Mouse (Mus musculus) urinary bladder, postnatal 4 days (tissue): ENCODE data around the gene Nf1.
A peak's percentile ranks its signal among the peaks of the same experiment; 100 is the strongest.

Experiments used
- DNase-seq, 2 experiments: peaks; one replicate each; pipeline ENCODE4 v3.0.0; 2021 to 2022; ENCODE audit warnings: low spot score in 2 of 2

Nf1 gene

GRCm38 (mm10) chr11:79460756-79461450 lies 121.4 kb downstream of the Nf1 start:
- DNase-seq, result no peak

DNA sequence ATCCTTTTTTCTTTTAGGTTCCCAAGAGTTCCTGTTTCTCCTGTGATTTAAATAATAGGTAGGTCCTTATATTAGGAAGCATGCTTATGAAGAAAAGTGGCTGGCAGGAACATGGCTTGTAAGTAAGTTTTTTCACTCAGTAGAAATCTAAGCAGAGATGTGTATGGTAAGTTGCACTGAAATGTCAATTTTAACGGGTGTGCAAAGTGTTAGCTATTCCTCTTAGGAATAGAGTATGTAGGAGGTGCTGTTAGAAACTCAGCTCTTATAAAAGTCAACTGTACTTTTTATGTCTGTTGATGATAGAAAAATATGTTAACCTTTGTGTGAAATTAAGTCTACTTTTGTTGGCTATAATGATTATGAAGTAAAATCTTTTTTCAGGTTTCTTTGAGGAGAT lies 128.6 kb downstream of the Nf1 start:
- no peak for DNase-seq

DNA sequence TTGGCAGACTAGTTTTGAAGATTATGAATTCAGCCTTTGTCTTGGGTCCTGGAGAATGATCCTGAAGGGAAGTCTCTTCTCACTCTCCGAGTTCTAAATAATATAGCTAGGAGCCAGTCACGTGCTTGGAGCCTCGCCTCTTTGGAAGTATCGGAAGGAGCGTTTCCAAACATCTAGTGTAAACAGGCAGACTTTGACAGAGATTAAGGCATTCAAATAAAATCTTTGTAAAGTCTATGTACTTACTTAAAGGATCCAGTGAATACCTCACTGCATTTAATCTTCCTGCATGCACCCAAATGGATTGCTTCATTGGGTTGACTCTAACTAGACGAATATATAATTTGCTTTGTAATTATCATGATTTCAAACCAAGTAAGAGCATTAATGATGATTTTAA lies 143.9 kb downstream of the Nf1 start:
- no peak for DNase-seq

- peak in 1 of 2 experiments; percentile 22 for DNase-seq
Observed at GRCm38 (mm10) chr11:79483876-79484528, 144.5 kb downstream of the Nf1 start.

- DNase-seq, result no peak
Observed at GRCm38 (mm10) chr11:79484721-79485120, 145.2 kb downstream of the Nf1 start.

GRCm38 (mm10) chr11:79494976-79495800 lies 155.7 kb downstream of the Nf1 start:
- DNase-seq, result no peak

DNA sequence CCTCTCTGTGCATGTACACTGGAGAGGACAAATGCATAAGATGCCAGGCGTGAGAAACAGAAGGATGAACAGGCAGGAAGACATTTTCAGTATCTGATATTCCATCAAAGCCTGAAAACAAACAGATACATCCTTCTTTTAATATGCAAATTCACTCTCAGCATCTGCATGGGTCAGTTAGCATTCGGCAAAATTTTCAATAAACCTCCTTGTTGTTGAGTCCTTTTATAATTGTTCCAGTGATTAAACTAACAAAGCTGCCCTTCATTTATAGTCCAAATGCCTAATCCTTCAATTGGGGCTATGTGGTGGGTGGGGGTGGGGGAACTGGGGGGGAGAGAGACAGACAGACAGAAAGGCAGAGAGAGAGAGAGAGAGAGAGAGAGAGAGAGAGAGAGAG lies 163.4 kb downstream of the Nf1 start:
- no peak for DNase-seq

DNA sequence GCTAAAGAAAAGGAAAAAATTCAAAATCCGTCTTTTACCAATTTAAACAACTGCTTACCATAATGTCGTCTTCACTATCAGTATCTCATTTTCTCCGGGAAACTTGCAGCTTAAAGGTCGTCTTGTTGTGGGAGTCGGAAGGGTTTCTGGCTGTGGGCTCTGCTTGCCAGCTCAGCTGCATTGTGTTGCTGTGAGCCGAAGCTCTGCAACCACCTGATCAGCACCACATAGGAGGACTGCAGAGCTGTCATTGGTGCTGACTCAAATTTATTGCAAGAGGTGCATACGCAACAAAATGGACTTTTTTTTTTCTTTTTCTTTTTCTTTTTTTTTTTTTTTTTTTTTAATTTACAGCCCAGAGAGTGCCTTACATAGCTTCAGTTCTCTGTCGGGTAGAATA lies 164.4 kb downstream of the Nf1 start, which contains the start of gene Omg:
Gene Omg, minus strand, starts transcription at position 240 of the 400 bp plus-strand sequence.
- DNase-seq, result no peak

DNA sequence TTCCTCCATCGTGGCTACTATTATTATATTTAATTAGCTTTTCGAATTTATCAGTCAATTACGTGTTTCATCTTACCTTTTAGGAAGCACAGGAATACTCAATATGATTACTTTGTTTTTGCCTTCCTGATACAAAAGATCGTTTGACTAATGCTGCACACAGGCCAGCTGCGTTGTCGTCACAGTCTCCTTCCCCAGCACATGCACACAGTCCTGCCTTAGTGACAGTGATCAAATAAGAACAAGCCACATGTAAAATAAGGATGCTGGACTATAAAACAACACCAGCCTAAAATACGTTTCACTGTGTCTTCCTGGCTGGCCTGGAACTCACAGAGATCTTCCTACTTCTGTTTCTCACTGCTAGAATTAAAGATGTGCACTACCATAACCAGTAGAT lies 165.0 kb downstream of the Nf1 start:
- no peak for DNase-seq

GRCm38 (mm10) chr11:79511970-79512369 lies 172.5 kb downstream of the Nf1 start:
- no peak for DNase-seq

- DNase-seq, result no peak
Observed at GRCm38 (mm10) chr11:79515331-79515730, 175.8 kb downstream of the Nf1 start.

DNA sequence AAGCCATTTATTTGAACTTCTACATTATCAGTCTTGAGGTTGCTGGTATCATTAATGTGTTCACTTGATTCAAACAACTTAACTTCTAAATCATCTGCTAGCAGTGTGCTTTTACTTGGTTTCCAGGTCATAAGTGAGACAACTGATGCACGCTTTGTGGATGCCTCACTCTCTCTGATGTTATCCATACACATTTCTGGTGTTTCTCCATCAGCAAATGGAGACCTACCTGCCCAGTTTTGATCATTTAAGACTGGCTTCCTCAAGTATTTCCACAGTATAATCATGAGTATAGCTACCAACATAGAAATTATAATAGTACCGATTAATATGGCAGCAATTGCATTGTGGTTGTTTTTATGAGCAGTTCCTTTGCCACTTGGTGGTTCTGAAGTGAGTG lies 176.3 kb downstream of the Nf1 start:
- DNase-seq, result no peak

GRCm38 (mm10) chr11:79519299-79519698 lies 179.8 kb downstream of the Nf1 start:
- DNase-seq, result no peak

DNA sequence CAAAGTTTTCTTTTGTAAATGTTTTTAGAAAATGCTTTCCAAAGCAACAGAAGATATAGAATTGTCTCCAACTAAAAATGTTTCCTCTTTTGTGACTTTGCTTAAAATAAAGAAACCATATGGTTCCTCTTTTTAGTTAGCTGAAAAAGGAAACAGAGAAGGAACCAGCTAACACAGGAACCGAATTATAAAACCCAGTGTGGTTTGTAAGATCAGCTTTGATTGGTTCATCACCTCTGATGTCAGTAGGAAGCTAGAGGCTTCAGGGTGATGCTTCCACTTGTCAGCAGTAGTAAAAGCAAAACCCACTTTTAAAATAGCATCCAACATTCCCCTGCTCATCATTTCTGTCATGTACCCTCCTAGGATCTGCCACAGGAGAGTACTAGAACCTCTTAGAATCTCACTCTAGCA lies 180.4 kb downstream of the Nf1 start:
- no peak for DNase-seq

GRCm38 (mm10) chr11:79520772-79521171 lies 181.3 kb downstream of the Nf1 start:
- no peak for DNase-seq

GRCm38 (mm10) chr11:79521930-79522329 lies 182.4 kb downstream of the Nf1 start:
- DNase-seq, result no peak

DNA sequence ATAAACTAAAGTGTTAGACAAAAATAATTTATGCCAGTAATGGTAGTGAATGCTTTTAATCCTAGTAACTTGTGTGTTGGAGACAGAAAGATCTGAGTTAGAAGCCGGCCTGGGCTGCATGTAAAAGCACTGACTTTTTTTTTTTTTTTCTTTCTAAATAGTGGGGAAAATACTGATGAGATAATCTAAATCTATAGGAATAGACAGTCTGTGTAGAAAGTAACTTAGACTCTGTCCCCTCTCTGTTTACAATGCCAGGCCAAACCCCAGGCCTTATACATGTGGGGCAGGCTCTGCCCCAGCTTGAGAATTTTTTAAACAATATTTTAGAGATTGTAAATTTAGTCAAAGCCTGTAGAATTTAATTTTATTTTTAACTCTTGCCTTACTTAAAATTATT lies 183.5 kb downstream of the Nf1 start:
- DNase-seq, result no peak

DNA sequence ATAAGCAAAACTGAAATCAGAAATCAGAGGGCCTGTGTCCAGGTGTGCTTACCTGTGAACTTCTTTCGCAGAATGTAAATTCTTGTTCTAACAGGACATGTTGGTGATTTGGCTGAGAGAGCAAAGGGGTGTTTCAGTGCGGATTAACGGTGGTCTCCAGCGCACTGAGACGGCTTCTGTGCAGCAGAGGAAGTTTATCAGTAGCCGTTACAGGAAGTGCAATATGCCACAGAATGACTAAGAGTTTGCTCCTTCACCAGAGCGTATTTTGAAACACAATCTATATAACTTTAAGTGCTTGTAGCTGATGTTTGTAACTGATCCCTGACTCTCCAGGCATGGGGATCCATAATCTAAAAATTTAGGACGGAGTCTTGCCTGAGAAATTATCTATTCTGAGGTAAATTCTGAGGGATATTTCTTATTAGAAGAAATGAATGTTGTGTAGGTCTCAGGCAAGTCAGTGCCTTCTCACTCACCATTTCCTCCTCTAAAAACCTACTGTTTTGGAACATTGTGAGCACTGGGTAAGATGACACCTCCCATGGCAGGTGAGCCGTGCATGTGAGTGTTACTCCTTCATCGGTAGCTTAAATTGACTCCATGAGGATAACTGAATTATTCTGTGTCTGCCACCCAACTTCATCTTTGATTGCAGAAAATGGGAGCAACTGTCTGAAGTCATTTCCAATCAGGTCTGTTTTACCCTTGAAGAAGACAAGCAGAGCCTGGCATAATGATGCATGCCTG lies 184.2 kb downstream of the Nf1 start, which contains the start of gene Evi2b:
Gene Evi2b, minus strand, starts transcription at position 203 of the 750 bp plus-strand sequence.
- no peak for DNase-seq

- DNase-seq, result no peak
Observed at GRCm38 (mm10) chr11:79524310-79524575, 184.8 kb downstream of the Nf1 start.

DNA sequence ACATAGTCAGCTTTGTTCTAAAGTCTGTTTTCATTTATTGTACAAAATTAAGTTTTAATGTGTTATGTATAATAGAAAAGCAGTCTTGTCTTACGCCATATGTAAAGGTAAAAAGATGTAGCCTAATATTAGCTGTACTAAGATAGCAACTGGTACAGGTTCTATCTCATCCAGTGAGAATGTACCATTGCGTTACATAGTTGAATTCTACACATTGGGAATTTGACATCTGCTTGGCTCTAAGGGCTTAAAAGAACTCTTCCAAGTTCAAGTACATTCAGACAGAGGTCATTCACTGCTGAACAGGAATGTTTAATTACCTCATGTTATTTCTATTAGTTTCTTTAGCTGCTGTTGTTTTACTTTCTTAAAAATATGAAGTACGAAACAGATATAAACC lies 187.1 kb downstream of the Nf1 start:
- no peak for DNase-seq

- DNase-seq, result no peak
Observed at GRCm38 (mm10) chr11:79527015-79527738, 187.7 kb downstream of the Nf1 start.
